Mouse (Mus musculus): ENCODE measurements around the gene Mrfap1. TPM values are rescaled to one million over a fixed set of nuclear protein-coding genes. Genes with fewer than 3 reads are reported as not detected.

Gene Mrfap1
- total RNA-seq, 2 experiments from 2014 or later = 577 to 598 TPM

DNA sequence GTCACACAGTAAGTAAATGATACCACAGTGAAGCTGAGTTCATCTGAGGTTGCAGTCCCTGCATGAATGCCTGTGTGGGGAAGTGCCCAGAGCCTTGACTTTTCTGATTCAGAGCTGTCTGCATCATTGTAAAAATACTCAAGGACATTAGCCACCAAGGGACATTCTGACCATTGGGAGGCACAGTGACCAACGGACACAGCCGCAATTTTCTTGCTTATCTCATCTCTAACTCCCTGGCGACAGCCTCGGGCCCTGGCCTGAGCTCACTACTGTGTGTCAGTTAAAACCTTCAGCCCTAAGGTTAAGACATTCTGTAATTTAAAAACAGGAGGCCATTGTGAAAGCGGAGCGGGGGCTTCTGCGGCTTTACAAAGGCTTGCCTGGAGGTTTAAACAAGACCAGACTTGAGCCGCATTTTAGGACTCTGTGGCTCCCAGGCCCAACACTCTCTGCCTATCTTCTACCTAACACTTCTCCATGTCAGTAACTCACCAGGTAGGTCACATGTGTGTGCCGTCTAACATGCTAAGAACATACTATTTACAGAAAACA lies 20.5 kb downstream of the Mrfap1 start:
- Histone ChIP-seq H3K27ac (no peak overlapping the region), H3K4me3 (no peak overlapping the region)
- no peak for TF ChIP-seq CTCF (conservative IDR thresholded peaks at IDR 0.05)
- DNase-seq (ENCODE audit: low spot score in 2 of 2) = no peak

DNA sequence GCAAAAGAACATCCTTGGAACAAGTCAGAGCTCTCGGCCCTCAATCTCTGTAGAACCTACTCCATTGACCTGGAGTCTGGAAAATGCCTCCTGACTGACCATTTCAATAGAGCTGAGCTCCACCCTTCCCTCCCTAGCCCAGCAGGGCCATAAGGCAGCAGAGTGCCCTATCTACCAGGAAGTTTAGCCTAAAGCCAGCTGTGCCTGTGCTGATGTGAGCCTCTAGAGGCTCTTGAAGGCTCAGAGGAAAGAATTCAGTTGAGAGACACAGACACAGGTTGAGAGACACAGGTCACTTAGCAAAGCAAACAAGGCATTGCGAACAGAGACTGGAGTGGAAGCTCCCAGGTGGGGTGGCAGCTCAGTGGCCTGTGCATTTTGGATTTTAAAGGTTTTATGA lies 21.3 kb downstream of the Mrfap1 start:
- TF ChIP-seq CTCF (conservative IDR thresholded peaks at IDR 0.05) = no peak
- no peak overlapping the region for H3K27ac ChIP-seq

DNA sequence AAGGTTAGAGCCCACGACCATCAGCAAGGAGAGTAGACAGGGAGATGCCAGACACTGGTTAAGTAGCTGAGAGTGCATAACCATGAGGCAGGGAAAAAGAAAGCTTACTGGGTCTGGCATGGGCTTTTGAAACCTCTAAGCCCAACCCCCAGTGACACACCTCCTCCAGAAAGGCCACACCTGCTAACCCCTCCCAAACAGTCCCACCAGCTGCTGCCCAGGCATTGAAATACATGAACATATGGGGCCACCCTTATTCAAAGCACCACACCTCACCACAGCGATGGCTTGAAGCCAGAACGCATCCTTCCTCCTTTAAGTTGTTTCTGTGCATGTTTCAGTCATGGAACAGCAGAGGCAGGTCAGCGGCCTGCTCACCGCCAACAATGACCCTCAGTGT lies 24.0 kb downstream of the Mrfap1 start:
- no peak overlapping the region for H3K27ac ChIP-seq
- TF ChIP-seq CTCF (conservative IDR thresholded peaks at IDR 0.05) = no peak
- no peak for DNase-seq (ENCODE audit: low spot score in 2 of 2)
- H3K4me3 ChIP-seq = no peak overlapping the region

More for the DNA sequence above, 21.3 kb downstream of the Mrfap1 start:
- no peak overlapping the region for H3K4me3 ChIP-seq
- DNase-seq (ENCODE audit: low spot score in 2 of 2) = no peak

DNA sequence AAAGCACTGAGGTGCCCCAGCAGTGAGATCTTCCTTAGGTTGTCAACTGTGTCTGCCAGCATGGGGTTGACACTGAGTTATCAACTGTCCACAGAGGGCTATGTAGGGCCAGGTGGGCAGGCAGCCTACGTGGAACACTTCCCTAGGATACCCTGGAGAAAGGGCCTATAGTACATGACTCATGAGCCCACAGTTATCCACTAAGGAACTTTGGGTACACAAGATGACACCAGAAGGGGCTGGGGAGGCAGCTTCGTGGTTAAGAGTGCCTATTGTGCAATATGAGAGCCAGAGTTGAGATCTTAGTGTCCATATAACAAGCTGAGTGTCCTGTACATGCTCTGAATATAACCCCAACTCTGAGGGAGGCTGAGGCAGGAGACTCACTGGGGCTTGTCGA lies 27.0 kb downstream of the Mrfap1 start:
- no peak for DNase-seq (ENCODE audit: low spot score in 2 of 2)
- H3K27ac ChIP-seq = no peak overlapping the region
- TF ChIP-seq CTCF (conservative IDR thresholded peaks at IDR 0.05) = no peak
- H3K4me3 ChIP-seq = no peak overlapping the region

DNA sequence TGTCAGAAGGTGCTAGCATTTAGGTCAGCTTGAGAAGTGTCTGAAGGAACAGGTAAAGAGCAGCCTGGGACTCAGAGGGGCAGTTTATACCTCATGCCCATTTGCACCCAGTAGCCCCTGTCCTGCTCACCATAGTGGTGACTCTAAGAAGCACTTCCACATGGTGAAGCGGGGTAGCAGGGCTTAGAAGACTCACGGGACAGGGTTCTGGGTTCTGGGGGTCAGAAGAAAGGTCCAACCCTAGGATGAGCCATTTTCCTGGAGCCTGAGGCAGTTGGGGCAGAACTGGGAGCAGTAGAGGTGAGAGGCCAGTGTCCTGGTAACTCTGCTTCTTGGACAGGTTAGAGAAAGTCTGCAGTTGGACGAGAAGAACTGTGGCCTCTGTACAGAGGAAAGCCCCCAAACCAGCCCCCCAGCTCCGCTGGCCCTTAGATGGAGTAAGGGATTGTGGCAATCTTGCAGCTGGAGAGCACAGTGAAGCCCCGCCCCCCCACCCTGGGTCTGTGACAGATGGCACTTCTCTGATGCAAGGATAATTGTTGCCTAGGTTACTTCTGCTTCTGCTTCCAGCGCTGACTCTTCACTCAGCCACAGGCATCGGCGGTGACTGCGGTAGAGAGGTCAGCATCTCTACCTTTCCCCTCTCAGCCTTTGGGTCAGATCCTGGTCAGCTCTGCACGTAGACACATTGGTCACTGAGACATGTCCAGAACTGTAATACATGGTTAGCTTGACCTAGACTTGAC lies 29.4 kb downstream of the Mrfap1 start:
- Histone ChIP-seq H3K27ac (peak overlapping the region; percentile 90), H3K4me3 (no peak overlapping the region)
- DNase-seq (ENCODE audit: low spot score in 2 of 2) = peak in 1 of 2 experiments; percentile 41
- TF ChIP-seq CTCF (conservative IDR thresholded peaks at IDR 0.05) = no peak

DNA sequence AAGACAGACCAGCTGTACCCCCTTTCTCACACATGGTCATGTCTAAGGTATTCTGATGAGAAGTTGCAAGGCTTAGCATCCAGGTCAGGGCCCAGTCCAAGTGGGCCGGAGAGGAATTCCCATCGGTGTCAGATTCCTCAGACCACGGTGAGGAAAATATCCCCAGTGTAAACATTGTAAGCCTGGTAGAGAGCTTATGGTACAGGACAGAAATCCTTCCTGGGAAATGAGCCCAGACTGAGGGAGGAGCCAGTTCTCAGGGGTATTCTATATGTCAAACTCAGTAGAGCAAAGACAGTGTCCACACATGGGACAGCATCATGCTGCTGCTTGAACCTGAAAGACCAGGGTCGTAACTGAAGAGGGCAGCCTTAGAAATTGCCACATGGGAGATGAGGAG lies 36.7 kb downstream of the Mrfap1 start:
- Histone ChIP-seq H3K4me3 (no peak overlapping the region), H3K27ac (no peak overlapping the region)
- no peak for DNase-seq (ENCODE audit: low spot score in 2 of 2)
- TF ChIP-seq CTCF (conservative IDR thresholded peaks at IDR 0.05) = no peak

DNA sequence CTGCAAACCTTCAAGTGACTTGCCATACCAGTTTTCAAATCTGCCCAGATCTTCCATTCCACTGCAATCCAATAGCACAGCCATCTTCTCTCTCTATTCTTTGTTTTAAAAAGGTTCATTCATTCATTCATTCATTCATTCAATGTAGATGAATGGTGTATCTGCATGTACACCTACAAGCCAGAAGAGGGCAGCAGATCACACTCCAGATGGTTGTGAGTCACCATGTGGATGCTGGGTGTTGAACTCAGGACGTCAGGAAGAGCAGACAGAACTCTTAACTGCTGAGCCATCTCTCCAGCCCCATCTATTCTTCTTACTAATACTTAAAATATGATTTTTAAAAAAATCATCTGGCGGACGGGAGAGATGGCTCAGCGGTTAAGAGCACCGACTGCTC lies 39.5 kb downstream of the Mrfap1 start:
- peak; percentile 73 for TF ChIP-seq CTCF (conservative IDR thresholded peaks at IDR 0.05)
- no peak overlapping the region for H3K27ac ChIP-seq
- H3K4me3 ChIP-seq = no peak overlapping the region
- DNase-seq (ENCODE audit: low spot score in 2 of 2) = no peak

DNA sequence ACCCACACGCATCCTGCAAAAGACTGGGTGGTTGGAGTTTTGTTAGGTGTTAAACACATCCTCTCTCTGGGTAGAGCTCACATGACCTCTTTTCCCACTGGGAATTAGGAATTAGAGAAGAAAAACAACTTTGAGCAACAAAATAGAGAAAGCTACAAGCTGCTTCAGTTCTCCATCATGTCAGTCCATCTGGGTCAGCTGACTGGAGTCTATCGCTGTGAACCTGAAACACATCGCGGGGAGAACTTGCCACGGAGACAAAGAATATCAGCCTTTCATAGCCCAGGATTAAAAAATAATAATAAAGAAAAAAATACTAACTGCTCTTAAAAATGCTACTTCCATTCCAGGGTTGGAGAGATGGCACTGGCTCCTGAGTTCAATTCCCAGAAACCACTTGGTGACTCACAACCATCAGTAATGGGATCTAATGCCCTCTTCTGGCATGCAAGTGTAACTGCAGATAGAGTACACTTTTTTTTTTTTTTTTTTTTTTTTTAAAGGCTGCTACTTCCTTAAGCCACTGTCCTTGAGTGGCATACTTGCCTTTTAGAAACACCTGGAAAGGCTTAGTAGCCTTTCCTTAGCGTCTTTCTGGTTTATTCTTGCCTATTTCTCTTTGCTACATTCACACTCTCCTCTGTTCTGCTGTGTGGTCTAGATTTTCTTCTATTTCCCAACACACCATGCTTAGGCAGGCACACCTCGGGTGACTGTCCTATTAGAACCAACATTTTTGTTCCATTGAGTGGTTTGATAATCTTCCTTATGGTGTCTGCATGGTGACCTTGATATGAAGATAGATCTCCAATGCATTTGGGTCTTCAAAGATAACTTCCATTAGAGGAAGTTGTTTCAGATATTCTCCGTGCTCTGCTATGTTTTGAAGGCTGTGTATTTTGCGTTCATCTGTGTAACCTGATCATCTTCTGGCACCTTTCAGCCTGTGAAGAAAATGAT lies 46.2 kb downstream of the Mrfap1 start:
- H3K4me3 ChIP-seq = no peak overlapping the region
- DNase-seq (ENCODE audit: low spot score in 2 of 2) = no peak
- TF ChIP-seq CTCF (conservative IDR thresholded peaks at IDR 0.05) = peak; percentile 76
- H3K27ac ChIP-seq = no peak overlapping the region

DNA sequence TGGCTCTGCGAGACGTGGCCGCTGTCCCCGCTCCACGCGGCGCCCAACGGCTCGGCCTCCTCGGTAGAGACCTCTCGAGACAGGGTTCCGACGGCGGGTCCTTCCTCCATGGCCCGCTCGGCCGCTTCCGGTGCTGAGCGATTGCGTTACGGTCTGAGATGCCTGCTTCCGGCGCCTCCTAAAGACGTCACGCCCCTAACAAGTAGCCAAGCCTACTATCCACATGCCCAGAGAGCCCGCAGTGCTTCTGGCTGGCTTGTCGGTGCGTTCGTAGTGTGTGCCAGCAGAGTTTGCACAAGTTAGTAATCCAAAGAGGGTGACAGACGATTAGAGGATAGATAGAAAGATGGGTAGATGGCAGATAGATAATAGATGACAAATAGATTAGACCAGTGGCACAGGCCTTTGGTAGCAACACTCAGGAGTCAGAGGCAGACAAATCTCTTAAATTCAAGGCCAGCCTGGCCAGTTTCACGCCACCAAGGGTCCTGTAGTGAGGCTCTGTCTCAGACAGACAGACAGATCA lies 48.0 kb downstream of the Mrfap1 start, which contains the start of gene Bloc1s4:
TSS of gene Bloc1s4 (minus strand) at position 115 of the 526 bp plus-strand sequence.
- no peak for TF ChIP-seq CTCF (conservative IDR thresholded peaks at IDR 0.05)
- DNase-seq (ENCODE audit: low spot score in 2 of 2) = peak; percentile 94 to 95
- Histone ChIP-seq H3K4me3 (peak within 1 kb of the TSS; percentile 92), H3K27ac (peak within 1 kb of the TSS; percentile 83)

DNA sequence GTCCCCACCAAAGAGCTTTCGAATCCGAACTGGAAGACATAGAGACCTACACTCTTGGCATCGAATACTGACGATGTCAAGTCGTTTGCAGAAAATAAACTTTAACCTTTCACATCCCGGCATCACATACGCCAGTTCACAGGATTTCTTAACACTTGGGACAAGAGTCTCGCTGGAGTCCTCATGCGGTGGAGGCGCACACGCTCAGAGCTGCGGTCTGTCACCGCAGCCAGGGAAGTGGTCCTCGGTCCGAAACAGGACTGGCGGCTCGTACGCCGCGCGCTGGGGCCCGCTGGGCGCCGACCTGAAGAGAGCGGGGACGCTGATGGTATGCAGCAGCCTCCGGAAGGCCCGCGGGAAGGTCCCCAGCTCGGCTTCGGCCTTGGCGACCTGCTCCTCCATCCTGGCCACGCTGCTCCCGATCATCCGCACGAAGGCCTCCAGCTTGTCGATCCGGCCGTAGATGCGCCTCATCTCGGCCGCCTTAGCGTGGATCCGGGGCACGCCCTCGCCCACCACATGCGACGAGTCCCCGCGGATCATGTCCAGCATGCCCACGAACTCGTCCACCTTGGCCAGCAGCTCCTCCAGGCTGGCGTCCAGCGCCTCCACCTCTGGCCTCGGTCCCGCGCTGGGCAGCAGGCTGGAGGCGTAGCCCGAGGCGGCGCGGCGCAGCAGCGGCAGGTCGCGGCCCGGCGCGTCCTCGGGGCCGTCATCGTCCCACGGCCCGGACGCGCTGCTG lies 48.6 kb downstream of the Mrfap1 start:
- H3K4me3 ChIP-seq = peak overlapping the region; percentile 92
- no peak for DNase-seq (ENCODE audit: low spot score in 2 of 2)
- peak overlapping the region; percentile 83 for H3K27ac ChIP-seq
- TF ChIP-seq CTCF (conservative IDR thresholded peaks at IDR 0.05) = no peak

DNA sequence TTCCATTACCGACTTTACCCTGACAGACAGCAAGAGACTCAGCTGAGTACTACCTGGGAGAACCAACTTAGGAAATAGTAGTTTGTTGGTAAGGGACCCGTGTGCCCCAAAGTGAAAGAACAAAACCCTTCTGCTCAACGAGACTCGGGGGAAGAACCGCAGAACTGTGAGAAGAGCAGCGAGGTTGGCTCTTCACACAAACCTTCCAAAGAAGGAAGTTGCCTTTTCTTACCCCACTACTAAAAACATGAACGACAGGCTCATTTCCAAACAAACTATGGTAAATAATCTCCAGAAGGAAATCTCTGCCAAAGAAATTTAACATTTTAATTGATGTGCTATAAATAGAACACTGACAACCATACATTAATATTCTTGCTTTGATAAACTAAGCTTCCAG lies 49.5 kb downstream of the Mrfap1 start:
- no peak for DNase-seq (ENCODE audit: low spot score in 2 of 2)
- TF ChIP-seq CTCF (conservative IDR thresholded peaks at IDR 0.05) = no peak
- H3K27ac ChIP-seq = no peak overlapping the region
- H3K4me3 ChIP-seq = peak overlapping the region; percentile 92

Other genes with a start within 250 kb of the Mrfap1 start
- 100 to 1,000 TPM; 101 to 105 TPM for gene Tbc1d14, start 203.5 kb downstream of the Mrfap1 start, total RNA-seq (2021)
- gene D5Ertd579e, start 100.7 kb downstream of the Mrfap1 start, total RNA-seq (2021) = 100 to 1,000 TPM; 100 to 103 TPM
- 10 to 100 TPM; 22.4 to 26.0 TPM for gene Bloc1s4, start 48.1 kb downstream of the Mrfap1 start, total RNA-seq (2021)
- 10 to 100 TPM; 29.5 to 31.9 TPM for gene Man2b2, start 33.9 kb upstream of the Mrfap1 start, total RNA-seq (2021)
- 100 to 1,000 TPM; 375 to 387 TPM for gene Ppp2r2c, start 71.7 kb upstream of the Mrfap1 start, total RNA-seq (2021)
- 100 to 1,000 TPM; 133 to 144 TPM for gene Wfs1, start 192.4 kb upstream of the Mrfap1 start, total RNA-seq (2021)